Mouse (Mus musculus) olfactory bulb, adult 2 months (tissue): ENCODE measurements around the gene Pbld2.

Source experiments
- CTCF ChIP-seq: fragments of 200-500 bp; IDR thresholded peaks from 2 replicates; pipeline ENCODE4 v1.5.1; 2012; ENCODE audit warnings: low read depth, mild to moderate bottlenecking, low read length, moderate library complexity; ENCODE audit not compliant: insufficient read depth
- POLR2A ChIP-seq: fragments of 200-500 bp; IDR thresholded peaks from 2 replicates; pipeline ENCODE4 v1.6.1; 2012; ENCODE audit warnings: mild to moderate bottlenecking, low read depth, low read length, moderate library complexity; ENCODE audit not compliant: insufficient read depth

DNA sequence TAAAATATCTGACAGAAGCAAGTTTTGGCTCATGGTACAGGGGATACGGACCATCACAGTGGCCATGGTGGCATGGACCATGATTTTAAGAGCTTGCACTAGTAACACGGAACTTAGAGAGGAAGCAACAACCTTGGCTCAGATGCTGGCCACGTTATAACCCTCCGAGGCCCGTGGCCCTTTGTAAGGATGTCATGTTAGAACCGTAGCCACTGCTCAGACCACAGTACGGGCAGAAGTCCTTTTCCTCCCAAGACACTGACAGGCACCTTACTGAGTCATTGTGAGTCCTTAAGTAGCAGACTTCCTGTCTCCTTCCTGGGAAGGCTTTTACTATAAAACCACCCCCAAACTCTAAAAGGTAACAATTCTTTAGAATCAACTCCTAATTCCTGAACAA, 27.2 kb downstream of the Pbld2 start:
- TF ChIP-seq CTCF = no peak
- no peak for TF ChIP-seq POLR2A
